Mouse (Mus musculus) CH12.LX (cell line): ENCODE results near the gene Ovca2. TPM values are rescaled to one million over a fixed set of nuclear protein-coding genes. Genes with fewer than 3 reads are reported as not detected.

Experiments used
- DNase-seq: peaks from one replicate; pipeline ENCODE4 v3.0.0-alpha.2; 2013; ENCODE audit errors: extremely low read depth
- H3K27ac ChIP-seq: 2 replicates; pipeline ENCODE4 v1.5.1; 2012; ENCODE audit warnings: low read depth, mild to moderate bottlenecking, control low read depth, moderate library complexity; ENCODE audit not compliant: insufficient read depth
- H3K27me3 ChIP-seq: replicated peaks from 2 replicates; pipeline ENCODE3; 2012; ENCODE audit warnings: inconsistent platforms
- H3K36me3 ChIP-seq, 2 experiments: replicated peaks in 1 of 2; 2 replicates each; pipeline versions ENCODE3 to v1.6.1; 2012; ENCODE audit warnings: inconsistent platforms in 1 of 2, low read length in 1 of 2, mild to moderate bottlenecking in 1 of 2, mixed read lengths in 1 of 2, moderate library complexity in 1 of 2; ENCODE audit not compliant: control insufficient read depth in 1 of 2, insufficient read depth in 1 of 2
- H3K4me1 ChIP-seq, 2 experiments: 2 replicates each; pipeline ENCODE4 v1.6.1; 2012; ENCODE audit warnings: inconsistent platforms in 1 of 2, moderate library complexity in 1 of 2; ENCODE audit not compliant: insufficient read depth in 2 of 2, control insufficient read depth in 1 of 2
- H3K4me2 ChIP-seq: 2 replicates; pipeline ENCODE4 v1.6.1; 2012; ENCODE audit warnings: low read depth, mild to moderate bottlenecking, control low read depth; ENCODE audit not compliant: poor library complexity, insufficient read depth, severe bottlenecking
- H3K4me3 ChIP-seq, 3 experiments: fragments of 150-350 bp in 1 of 3; sonication (generic) in 1 of 3; replicated peaks in 1 of 3; 2 replicates each; pipeline versions ENCODE3 to v1.5.1; 2011 to 2012; ENCODE audit warnings: low read depth in 2 of 3, low read length in 2 of 3, mild to moderate bottlenecking in 2 of 3, moderate library complexity in 2 of 3, control low read depth in 1 of 3, improper control_type of control experiment in 1 of 3, inconsistent platforms in 1 of 3, mixed read lengths in 1 of 3; ENCODE audit not compliant: poor library complexity in 1 of 3
- H3K79me2 ChIP-seq: replicated peaks from 2 replicates; pipeline ENCODE4 v1.6.1; 2012; ENCODE audit warnings: mild to moderate bottlenecking, moderate library complexity; ENCODE audit not compliant: control insufficient read depth, poor library complexity, insufficient read depth, severe bottlenecking; ENCODE audit errors: extremely low read depth
- H3K9ac ChIP-seq: 2 replicates; pipeline ENCODE4 v1.6.1; 2012; ENCODE audit warnings: low read depth, mild to moderate bottlenecking, control low read depth, moderate library complexity; ENCODE audit not compliant: insufficient read depth
- H3K9me3 ChIP-seq: replicated peaks from 2 replicates; pipeline ENCODE3; 2012; ENCODE audit warnings: low read length, inconsistent platforms, mixed read lengths
- BHLHE40 ChIP-seq: IDR thresholded peaks from 2 replicates; pipeline ENCODE4 v1.6.1; 2011; ENCODE audit warnings: mild to moderate bottlenecking, low read depth, low read length, improper control_type of control experiment
- ELF1 ChIP-seq: IDR thresholded peaks from 2 replicates; pipeline ENCODE4 v1.6.1; 2014; ENCODE audit warnings: low read depth, mild to moderate bottlenecking, inconsistent platforms, low read length, improper control_type of control experiment
- EP300 ChIP-seq: IDR thresholded peaks from 2 replicates; pipeline ENCODE4 v1.6.1; 2011; ENCODE audit warnings: low read length, improper control_type of control experiment
- ETS1 ChIP-seq: conservative IDR thresholded peaks from 2 replicates; pipeline ENCODE4 v1.6.1; 2012; ENCODE audit warnings: low read depth, mild to moderate bottlenecking, inconsistent platforms, low read length, improper control_type of control experiment, moderate library complexity
- GABPA ChIP-seq: IDR thresholded peaks from 2 replicates; pipeline ENCODE4 v1.6.1; 2012; ENCODE audit warnings: low read depth, low read length, improper control_type of control experiment, inconsistent platforms; ENCODE audit not compliant: insufficient replicate concordance
- HCFC1 ChIP-seq: IDR thresholded peaks from 2 replicates; pipeline ENCODE4 v1.6.1; 2012; ENCODE audit warnings: low read depth, mild to moderate bottlenecking, inconsistent platforms, low read length, improper control_type of control experiment
- IRF4 ChIP-seq: IDR thresholded peaks from 2 replicates; pipeline ENCODE4 v1.6.1; 2014; ENCODE audit warnings: low read depth, mild to moderate bottlenecking, inconsistent platforms, low read length, improper control_type of control experiment
- JUN ChIP-seq: IDR thresholded peaks from 2 replicates; pipeline ENCODE4 v1.6.1; 2011; ENCODE audit warnings: low read depth, mild to moderate bottlenecking, low read length, improper control_type of control experiment, moderate library complexity; ENCODE audit not compliant: insufficient read depth
- POLR2AphosphoS2 ChIP-seq: IDR thresholded peaks from 2 replicates; pipeline ENCODE4 v1.6.1; 2011; ENCODE audit warnings: low read depth, low read length, improper control_type of control experiment
- RAD21 ChIP-seq: IDR thresholded peaks from 2 replicates; pipeline ENCODE4 v1.6.1; 2011; ENCODE audit warnings: low read depth, mild to moderate bottlenecking, low read length, improper control_type of control experiment, moderate library complexity
- RCOR1 ChIP-seq: conservative IDR thresholded peaks from 2 replicates; pipeline ENCODE4 v1.6.1; 2012; ENCODE audit warnings: low read depth, mild to moderate bottlenecking, inconsistent platforms, low read length, improper control_type of control experiment
- SMC3 ChIP-seq: IDR thresholded peaks from 2 replicates; pipeline ENCODE4 v1.6.1; 2011; ENCODE audit warnings: low read depth, low read length, improper control_type of control experiment
- USF1 ChIP-seq: IDR thresholded peaks from 2 replicates; pipeline ENCODE4 v1.6.1; 2014; ENCODE audit warnings: low read depth, mild to moderate bottlenecking, inconsistent platforms, low read length, improper control_type of control experiment
- USF2 ChIP-seq: conservative IDR thresholded peaks from 2 replicates; pipeline ENCODE4 v1.6.1; 2011; ENCODE audit warnings: low read depth, low read length, improper control_type of control experiment
- ZKSCAN1 ChIP-seq: IDR thresholded peaks from 2 replicates; pipeline ENCODE4 v1.6.1; 2012; ENCODE audit warnings: low read depth, inconsistent platforms, low read length, improper control_type of control experiment, borderline replicate concordance
- dilution Hi-C: fragments of 300-500 bp; cut with MboI; formaldehyde crosslinking; loops from 2 replicates; pipeline ENCODE4 v1.14.3; 2020; ENCODE audit warnings: low sequenced_read_pairs; ENCODE audit not compliant: extremely low pct_unique_long_range_greater_than_20kb, extremely low pct_ligation_motif_present
- in situ Hi-C: fragments of 300-500 bp; cut with MboI; formaldehyde crosslinking; loops from 3 replicates; pipeline ENCODE4 v1.14.3; 2019; ENCODE audit warnings: low sequenced_read_pairs, low pct_ligation_motif_present, low pct_unique_long_range_greater_than_20kb, mixed read lengths
- polyA plus RNA-seq: library from polyadenylated mRNA; unstranded; fragments of >175 nt; gene quantifications from 2 replicates; pipeline ENCODE4 v1.2.1, GENCODE M21; 2012; ENCODE audit warnings: low read depth; ENCODE audit not compliant: insufficient read length
- total RNA-seq, 2 experiments: library from RNA; depleted of rRNA; stranded (reverse); fragments of 300-350 nt in 1 of 2; fragments of >200 nt in 1 of 2; gene quantifications; 2 replicates each; pipeline ENCODE4 v1.2.3; 2012 to 2014

The Ovca2 gene
- total and polyA plus RNA-seq, 3 experiments = 20.7 to 86.9 (median 32.1) TPM

DNA sequence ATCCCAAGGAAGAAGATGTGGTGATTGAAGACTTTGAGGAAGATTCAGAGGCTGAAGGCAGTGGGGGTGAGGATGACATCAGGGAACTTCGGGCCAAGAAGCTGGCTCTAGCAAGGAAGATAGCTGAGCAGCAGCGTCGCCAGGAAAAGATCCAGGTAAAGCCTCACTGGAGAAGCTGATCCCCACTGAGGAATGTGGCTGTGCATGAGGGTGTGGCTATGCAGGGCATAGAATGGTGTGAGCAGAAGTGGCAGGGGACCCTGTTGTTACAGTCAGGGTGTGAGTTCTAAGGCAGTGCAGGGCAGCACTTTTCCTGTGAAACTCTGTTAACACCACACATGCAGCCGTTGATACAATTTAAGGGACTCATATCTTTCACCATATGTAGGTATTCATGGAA lies 35.9 kb downstream of the Ovca2 start:
- in situ Hi-C loops = no loop called here
- dilution Hi-C loops = no loop called here
- H3K4me3 ChIP-seq = no peak overlapping the region

DNA sequence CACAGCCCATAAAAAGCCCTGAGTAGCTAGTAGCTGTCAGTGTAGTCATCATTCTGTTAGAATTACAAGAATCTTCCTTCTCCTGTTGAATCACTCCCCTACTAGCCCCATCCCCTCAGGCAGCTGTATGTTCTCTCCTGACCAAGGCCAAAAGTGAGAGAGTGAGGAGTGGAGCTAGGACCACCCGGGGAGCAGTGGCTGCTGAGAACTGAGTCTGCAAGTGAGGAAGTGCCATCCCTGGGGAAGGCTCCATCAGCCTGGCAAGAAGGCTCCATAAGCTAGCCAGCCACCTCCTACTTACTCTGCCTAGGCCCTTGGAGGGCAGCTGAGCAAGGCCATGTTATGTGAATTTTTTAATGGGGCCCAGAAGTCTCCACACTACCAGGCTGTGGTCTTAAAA lies 36.7 kb downstream of the Ovca2 start:
- Histone ChIP-seq H3K9ac (no peak overlapping the region), H3K4me2 (no peak overlapping the region), H3K9me3 (no peaks in the 10 kb centered on the region), H3K79me2 (no peaks in the 10 kb centered on the region), H3K27ac (no peak overlapping the region), H3K27me3 (no peaks in the 10 kb centered on the region), H3K36me3 (peaks cover 27 to 86% of the 10 kb centered on the region in 2 experiments), H3K4me1 (peaks cover 20 to 46% of the 10 kb centered on the region in 2 experiments), H3K4me3 (no peak overlapping the region)
- no peak for DNase-seq
- dilution Hi-C loops = no loop called here
- no peak for TF ChIP-seq SMC3
- no peak for TF ChIP-seq USF2
- no peak for TF ChIP-seq GABPA
- no peak for TF ChIP-seq HCFC1
- no peak for TF ChIP-seq RAD21
- TF ChIP-seq IRF4 = no peak
- no peak for TF ChIP-seq JUN
- no peak for TF ChIP-seq EP300
- no peak for TF ChIP-seq RCOR1
- no peak for TF ChIP-seq POLR2AphosphoS2
- TF ChIP-seq BHLHE40 = no peak
- TF ChIP-seq ZKSCAN1 = no peak
- in situ Hi-C loops = no loop called here

More for the DNA sequence above, 35.9 kb downstream of the Ovca2 start:
- no peaks in the 10 kb centered on the region for H3K27me3 ChIP-seq
- TF ChIP-seq USF1 (no peak), RCOR1 (no peak)
- peaks cover 27 to 91% of the 10 kb centered on the region in 2 experiments for H3K36me3 ChIP-seq
- H3K4me1 ChIP-seq = peaks cover 12 to 46% of the 10 kb centered on the region in 2 experiments
- H3K4me2 ChIP-seq = no peak overlapping the region
- DNase-seq = no peak
- no peak overlapping the region for H3K27ac ChIP-seq
- no peaks in the 10 kb centered on the region for H3K9me3 ChIP-seq
- H3K9ac ChIP-seq = no peak overlapping the region
- H3K79me2 ChIP-seq = no peaks in the 10 kb centered on the region

DNA sequence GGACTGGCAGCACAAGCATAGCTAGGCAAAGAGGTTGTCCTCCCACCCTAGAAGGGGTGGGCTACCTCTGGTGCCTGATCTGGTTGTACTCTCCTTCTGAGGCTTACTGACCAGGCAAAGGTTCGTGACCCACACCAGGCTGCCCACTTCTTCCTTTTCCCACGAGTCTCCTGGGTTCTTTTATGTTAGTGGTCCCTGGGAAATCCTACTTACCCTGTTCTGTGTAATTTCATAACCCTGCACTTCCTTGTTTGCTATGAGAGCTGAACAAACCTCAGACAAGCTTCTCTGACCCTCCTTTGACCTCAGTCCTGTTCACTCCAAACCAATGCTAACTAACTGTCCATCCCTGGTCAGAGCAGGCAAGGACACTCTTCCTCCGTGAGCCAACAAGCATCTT lies 37.6 kb downstream of the Ovca2 start:
- no peak for DNase-seq
- H3K4me3 ChIP-seq = no peak overlapping the region
- H3K27ac ChIP-seq = no peak overlapping the region
- in situ Hi-C loops (no loop called here), dilution Hi-C loops (no loop called here)
- no peaks in the 10 kb centered on the region for H3K79me2 ChIP-seq
- H3K9me3 ChIP-seq = no peaks in the 10 kb centered on the region
- no peak overlapping the region for H3K9ac ChIP-seq
- no peaks in the 10 kb centered on the region for H3K27me3 ChIP-seq
- H3K4me1 ChIP-seq = peaks cover 22 to 52% of the 10 kb centered on the region in 2 experiments
- H3K36me3 ChIP-seq = peaks cover 24 to 85% of the 10 kb centered on the region in 2 experiments
- H3K4me2 ChIP-seq = no peak overlapping the region
- no peak for TF ChIP-seq JUN
- peak; percentile 38; the same call in 1 of the 2 replicates for TF ChIP-seq IRF4
- TF ChIP-seq ETS1 = 0 out of 2 replicates have a peak, but pooled peaks have one; percentile 24
- TF ChIP-seq HCFC1 = no peak
- TF ChIP-seq ELF1 = 0 out of 2 replicates have a peak, but pooled peaks have one; percentile 20
- TF ChIP-seq, all 38 proteins: peak for 3
